Mouse (Mus musculus) embryo, embryonic 10 days (tissue): Measurements from ENCODE around the gene Ccdc136.
A peak's percentile ranks its signal among the peaks of the same experiment; 100 is the strongest.

Source experiments
- DNase-seq: peaks from one replicate; pipeline ENCODE4 v3.0.0-alpha.2; 2015; ENCODE audit warnings: low spot score

Ccdc136 gene

DNA sequence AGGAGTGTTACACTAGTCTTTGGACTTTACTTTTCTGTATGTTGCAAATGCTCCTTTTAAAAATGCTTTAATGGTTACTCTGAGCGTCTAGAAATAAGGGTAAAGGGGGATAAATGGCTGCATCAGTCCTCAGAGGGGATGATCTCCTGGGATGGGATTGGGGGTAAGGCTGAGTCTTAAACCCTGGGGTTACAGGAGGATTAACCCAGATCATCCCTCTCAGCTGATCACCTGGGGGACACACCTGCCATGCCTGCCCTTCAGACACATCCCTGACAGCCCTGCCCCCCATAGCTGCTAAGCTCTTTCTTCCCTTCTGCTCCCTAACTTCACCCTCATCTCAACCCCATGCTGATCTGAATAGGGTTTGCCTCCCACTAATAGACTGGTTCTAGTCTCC lies 1.8 kb upstream of the Ccdc136 start:
- DNase-seq: no peak

DNA sequence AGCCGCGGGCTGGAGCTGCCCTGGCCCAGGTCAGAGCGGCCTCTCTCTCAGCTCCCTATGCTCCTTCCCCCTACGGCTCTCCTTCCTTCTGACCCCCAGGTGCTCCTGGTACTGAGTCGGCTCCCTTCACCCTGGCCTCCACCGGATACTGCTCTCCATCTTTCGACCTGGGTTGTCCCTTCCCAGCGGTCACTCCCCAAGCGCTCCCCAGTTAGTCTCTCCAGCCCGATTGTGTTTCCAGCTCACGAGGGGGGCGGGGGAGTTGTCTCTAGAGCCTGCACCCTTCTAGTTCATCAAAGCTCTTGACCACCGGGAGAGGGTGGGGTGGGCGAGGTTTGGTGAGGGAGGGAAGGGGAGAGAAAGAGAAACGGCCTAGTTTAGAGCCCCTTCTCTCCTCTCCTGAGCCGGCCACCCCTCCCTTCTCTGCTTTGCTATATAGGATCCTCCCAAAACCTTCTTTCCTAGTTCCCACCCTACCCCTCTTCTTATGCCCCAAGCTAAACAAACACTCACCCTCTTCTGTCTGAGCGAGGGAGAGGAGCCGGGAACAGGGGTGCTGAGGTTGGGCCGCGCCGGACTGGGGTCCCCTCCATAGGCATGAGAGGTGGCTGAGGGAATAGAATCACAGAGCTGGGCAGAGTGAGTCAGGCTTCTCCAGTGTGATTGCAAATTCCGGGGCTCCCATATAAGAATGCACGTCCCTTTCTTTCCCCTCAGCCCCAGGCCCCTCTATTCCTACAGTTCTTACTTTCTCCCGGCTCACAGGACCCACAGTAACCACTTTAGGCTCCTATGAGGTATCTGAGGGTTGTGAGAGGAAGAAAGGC lies 818 bp downstream of the Ccdc136 start:
- peak; percentile 54 for DNase-seq

GRCm38 (mm10) chr6:29397575-29397974 lies 1.5 kb downstream of the Ccdc136 start:
- peak; percentile 44 for DNase-seq

DNA sequence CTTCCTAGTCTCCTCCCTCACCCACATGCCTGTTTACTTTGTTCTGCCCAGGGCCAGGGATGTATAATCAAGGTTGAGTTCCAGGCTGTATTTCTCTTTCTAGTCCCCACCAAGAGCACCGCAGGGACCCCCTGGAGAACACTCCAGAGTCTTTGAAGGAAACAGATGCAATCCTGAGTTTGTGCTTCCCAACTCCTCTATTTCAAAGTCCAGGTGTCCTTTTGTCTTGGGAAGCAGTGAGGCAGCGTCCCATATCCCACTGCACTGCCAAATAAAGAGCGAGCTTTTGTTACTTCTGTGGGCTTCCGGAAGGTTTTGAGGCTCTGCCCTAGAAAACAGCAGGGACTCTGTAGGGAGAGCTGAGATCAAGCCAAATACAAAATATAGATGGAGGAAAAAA lies 3.7 kb downstream of the Ccdc136 start:
- DNase-seq: no peak

DNA sequence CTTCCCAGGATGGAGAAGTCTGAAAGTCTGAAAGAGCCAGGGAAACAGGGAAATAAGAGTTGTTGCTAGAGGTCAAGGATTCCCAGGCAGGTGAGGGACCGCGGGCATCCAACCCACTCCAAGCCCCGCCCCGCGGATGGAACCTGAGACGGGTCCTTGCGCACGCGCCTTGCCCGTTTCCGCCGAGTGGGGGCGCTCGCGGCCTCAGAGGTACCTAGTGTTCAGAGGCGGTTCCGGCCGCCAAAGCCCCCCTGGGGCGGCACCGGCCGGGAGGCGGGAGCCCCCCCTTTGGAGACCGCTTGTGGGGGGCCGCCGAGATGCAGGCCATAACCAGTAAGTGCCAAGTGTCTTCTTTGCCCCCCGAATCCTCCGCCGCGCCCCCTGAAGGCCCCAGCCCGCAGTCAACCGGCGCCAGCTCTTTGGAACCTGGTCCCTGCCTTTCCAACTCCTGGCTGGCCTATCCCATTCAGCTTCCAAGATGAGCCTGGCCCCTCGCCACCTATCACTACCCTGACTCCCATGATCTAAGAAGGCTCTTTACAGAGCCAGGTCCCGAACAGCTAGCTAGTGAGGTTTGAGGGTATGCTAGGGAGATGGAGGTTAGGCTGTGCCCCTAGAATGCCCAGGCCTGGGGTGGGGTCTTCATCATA lies 6.7 kb downstream of the Ccdc136 start:
- peak; percentile 58 for DNase-seq

- no peak for DNase-seq
Observed at GRCm38 (mm10) chr6:29406412-29406811, 10.3 kb downstream of the Ccdc136 start.

GRCm38 (mm10) chr6:29415446-29415845 lies 19.3 kb downstream of the Ccdc136 start:
- no peak for DNase-seq

DNA sequence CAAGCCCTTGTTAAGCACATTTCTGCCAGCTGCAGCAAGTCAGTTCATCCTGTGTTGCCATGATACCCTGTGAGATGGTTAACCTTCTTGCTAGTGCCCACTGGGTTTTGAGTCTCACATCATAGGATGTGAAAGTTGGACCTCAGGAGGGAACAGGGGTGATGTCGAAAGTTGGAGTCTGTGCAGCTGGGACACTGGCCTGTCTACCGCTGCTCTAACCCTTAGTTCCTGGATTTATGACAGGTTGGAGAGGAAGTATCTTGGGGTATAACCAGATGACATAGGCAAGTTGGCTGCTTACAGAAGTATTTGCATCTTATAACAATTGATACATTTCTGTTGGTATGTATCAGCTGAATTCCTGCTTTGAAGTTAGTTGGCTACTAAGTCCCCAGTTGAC lies 24.5 kb downstream of the Ccdc136 start:
- DNase-seq: no peak

GRCm38 (mm10) chr6:29425118-29425517 lies 29.0 kb downstream of the Ccdc136 start:
- no peak for DNase-seq

- no peak for DNase-seq
Observed at GRCm38 (mm10) chr6:29426331-29426730, 30.2 kb downstream of the Ccdc136 start.

- no peak for DNase-seq
Observed at GRCm38 (mm10) chr6:29428171-29428570, 32.1 kb downstream of the Ccdc136 start.

DNA sequence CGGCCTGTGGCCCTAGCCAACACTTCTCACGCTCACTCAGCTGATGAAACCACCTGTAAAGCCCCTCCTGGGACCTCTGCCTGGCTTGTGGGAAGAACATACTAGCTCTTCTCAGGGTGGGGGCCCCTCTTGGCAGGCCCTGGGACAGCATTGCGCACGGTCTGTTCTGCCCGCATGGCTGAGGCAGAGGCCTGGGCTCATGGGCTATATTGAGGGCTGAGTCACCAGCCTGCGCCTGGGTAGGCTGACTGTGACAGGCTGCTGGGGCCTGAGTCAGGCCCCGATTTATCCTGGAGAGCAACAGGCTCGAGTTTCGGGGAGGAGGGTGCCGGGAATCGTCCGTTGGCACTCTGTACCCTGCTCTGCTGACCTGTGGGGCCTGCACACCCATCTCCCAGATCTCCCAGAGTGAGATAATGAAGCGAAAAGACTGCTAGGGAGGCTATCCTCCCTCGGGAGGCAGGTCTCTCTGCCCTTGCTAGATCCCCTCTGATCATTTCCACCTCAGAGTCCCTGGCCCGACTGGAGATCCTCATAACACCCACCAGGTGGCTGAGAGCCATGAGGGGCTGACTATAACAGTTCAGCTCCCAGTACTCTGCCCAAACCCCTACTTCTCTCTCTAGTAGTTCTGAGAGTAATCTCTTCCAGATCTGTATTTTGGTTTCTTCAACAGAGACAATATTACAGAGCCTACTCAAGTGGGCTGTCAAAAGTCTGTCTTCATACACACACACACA lies 34.7 kb downstream of the Ccdc136 start:
- peak; percentile 30 for DNase-seq

DNA sequence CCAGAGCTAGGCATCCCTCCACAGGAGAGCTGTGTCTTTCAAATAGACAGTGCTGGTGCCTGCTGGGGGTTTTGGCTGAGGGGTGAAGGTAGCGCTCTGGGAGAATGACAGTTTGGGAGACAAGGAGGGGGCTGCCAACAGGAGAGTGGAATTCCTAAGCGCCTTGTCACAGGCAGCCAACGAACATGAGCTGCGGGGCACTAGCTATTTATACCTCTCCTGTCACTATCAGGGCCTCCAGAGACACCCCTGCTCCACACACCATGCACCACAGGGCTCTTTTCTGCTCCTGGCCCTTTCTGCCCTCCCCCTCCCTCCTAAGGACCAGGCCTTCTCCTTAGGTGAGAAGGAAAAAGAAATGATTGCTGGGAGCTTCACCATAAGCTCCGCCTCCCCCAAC lies 35.4 kb downstream of the Ccdc136 start:
- DNase-seq: no peak

DNA sequence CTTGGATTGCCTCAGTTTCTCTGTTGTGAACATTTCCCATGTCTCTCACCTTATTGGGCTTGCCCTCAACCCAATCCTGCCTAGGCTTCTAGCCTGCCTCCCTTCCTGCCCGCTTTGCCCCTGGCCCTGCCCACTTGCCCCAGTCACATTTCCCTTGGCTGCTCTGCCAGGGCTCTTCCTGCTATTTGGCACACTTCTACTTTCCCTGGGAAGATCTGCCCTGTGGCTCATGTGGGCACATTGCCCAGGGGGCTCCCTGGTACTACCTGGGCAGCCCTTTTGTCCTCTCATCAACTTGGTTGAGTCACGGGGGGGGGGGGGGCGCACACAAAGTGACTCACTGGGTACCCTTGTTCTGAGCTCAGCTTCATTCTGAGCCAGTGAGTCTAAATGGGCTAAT lies 36.0 kb downstream of the Ccdc136 start:
- no peak for DNase-seq

DNA sequence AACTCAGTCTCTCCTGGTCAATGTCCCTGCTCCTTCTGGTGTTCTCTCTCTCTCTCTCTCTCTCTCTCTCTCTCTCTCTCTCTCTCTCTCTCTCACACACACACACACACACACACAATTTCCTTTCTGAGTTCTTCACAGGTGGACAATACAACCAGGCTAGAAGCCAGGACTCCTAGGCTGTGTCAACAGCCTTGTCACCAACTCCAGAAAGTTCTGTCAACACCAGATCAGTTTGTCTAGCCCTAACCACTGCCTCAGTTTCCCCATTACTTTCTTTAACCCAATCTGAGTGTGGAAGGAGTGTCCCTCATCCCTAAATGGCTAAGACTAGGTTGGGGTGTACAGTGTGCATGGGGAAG lies 36.5 kb downstream of the Ccdc136 start:
- DNase-seq: no peak

DNA sequence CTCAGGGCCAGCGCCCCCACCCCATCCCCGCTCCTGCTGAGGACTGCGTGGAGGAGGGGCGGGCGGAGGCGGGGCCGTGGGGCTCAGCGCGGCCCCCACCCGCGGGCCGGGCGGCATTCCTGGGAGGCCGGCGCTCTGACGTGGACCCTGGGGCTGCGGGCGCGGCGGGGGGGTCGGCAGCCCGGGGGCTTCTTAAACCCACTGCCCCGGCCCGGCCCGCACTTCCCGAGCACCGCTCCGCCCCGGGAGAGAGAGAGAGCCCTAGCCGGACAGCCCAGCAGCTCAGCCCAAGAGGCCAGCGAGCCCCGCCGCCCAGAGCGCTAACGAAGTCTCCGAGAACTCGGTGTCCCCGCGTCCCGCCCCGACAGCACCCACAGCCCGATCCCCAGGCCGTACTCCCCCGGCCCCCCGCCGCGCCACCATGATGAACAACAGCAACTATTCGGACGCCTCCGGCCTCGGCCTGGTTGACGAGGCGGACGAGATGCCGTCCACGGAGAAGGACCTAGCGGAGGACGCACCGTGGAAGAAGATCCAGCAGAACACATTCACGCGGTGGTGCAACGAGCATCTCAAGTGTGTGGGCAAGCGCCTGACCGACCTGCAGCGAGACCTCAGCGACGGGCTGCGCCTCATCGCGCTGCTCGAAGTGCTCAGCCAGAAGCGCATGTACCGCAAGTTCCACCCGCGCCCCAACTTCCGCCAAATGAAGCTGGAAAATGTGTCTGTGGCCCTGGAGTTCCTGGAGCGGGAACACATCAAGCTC lies 37.1 kb downstream of the Ccdc136 start, which contains the start of gene Flnc:
Flnc (plus strand) TSS at position 219 of the 766 bp plus-strand sequence.
- DNase-seq: peak; percentile 62

DNA sequence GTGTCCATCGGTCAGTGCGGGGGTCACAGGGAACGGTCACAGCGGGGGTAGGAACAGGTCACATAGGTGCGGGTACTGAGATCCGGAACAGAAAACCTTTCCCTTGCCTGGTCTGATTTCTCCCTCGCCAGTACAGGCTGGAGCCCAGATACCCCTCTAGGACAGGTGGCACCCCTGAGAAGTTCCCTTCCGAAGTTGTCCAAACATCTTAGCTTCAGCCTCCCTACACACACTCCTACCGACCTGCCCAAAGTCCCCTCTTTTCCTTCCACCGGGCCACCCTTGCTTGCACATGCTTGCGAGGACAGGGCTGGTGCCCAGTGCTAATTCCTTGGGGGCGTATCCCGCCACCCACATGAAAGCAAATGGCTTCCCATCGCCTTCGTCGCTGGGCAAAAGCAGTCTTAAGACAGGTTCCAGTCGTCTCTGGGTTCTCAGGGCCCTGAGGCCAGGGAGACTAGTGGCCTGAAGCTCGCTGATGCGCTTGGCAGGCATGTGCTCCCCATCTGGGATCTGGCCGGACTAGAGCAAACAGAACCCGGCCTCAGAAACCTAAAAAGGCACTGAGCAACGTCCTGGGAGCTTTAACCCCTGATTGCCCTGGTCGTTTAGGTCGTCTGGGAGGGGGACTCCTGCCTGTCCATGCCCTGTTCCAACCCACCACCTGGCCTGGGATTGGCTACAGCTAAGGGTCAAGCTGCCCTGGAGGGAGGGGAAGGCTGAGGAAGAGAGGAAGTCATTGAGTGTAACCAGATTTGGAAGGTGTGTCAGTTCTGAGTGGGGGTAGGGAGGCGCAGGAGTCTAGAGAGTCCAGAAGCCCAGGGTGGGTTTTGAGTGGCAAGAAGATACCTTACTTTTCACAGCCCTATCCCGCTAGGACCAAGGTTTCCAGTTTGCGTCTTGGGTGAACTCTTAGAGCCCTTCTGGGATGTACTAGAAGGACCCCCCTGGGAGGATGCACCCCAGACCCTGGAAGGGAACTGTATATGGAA lies 38.0 kb downstream of the Ccdc136 start:
- DNase-seq: peak; percentile 84

GRCm38 (mm10) chr6:29434911-29435691 lies 39.0 kb downstream of the Ccdc136 start:
- DNase-seq: peak; percentile 70

GRCm38 (mm10) chr6:29435940-29436451 lies 39.9 kb downstream of the Ccdc136 start:
- DNase-seq: peak; percentile 54

DNA sequence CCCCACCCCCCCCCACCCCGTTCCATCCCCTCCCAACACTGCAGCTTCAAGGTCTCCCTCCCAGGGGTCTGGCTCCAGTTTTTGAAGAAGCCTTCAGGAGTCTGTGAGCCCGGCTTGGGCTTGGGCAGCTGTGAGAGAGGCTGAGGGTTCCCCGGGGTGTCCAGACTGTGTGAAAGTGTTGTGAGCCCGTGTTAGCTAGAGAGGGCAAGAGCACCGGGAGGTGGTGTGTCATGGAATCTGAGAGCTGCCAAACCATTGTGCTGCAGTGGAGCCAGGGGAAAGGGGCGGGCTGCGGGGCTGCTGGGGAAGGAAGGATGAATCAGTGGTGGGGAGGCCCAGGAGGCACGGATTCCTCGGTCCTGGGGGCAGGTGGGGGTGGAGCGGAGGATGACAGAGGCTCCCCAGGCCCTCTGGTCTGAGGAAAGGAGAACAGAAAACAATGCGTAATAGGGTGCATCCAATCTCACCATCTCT lies 40.4 kb downstream of the Ccdc136 start:
- peak; percentile 46 for DNase-seq
